Mouse (Mus musculus) stomach, postnatal 0 days (tissue): Measurements from ENCODE around the gene Sltm. TPM values are rescaled to one million over a fixed set of nuclear protein-coding genes. Genes with fewer than 3 reads are reported as not detected.

Source experiments
- ATAC-seq: fragments of 200-750 bp; cut with Nextera tagmentation; 2 replicates; pipeline ENCODE4 v1.8.0; 2017; ENCODE audit not compliant: low FRiP score, low TSS enrichment
- DNase-seq: peaks from one replicate; pipeline ENCODE4 v3.0.0-alpha.2; 2016; ENCODE audit warnings: low spot score
- H3K27ac ChIP-seq: fragments of 300-500 bp; sonication (generic); replicated peaks from 2 replicates; pipeline ENCODE4 v1.5.1; 2014; ENCODE audit warnings: mild to moderate bottlenecking, control low read depth
- H3K27me3 ChIP-seq: fragments of 300-500 bp; sonication (generic); 2 replicates; pipeline ENCODE4 v1.6.1; 2014; ENCODE audit warnings: low read length; ENCODE audit not compliant: control insufficient read depth, insufficient read depth
- H3K36me3 ChIP-seq: fragments of 300-500 bp; sonication (generic); 2 replicates; pipeline ENCODE4 v1.6.1; 2014; ENCODE audit warnings: low read length, mixed read lengths; ENCODE audit not compliant: control insufficient read depth, insufficient read depth
- H3K4me1 ChIP-seq: fragments of 300-500 bp; sonication (generic); replicated peaks from 2 replicates; pipeline ENCODE4 v1.6.1; 2014; ENCODE audit warnings: antibody characterized with exemption; ENCODE audit not compliant: control insufficient read depth, insufficient read depth
- H3K4me2 ChIP-seq: fragments of 300-500 bp; sonication (generic); replicated peaks from 2 replicates; pipeline ENCODE4 v1.6.1; 2014; ENCODE audit warnings: low read depth, mild to moderate bottlenecking, control low read depth, moderate library complexity
- H3K4me3 ChIP-seq: fragments of 300-500 bp; sonication (generic); 2 replicates; pipeline ENCODE4 v1.5.1; 2014; ENCODE audit warnings: low read depth, low read length, control low read depth
- H3K9ac ChIP-seq: fragments of 300-500 bp; sonication (generic); 2 replicates; pipeline ENCODE4 v1.6.1; 2014; ENCODE audit warnings: mild to moderate bottlenecking, low read length, control low read depth, mixed read lengths
- H3K9me3 ChIP-seq: fragments of 300-500 bp; sonication (generic); 2 replicates; pipeline ENCODE4 v1.6.1; 2016; ENCODE audit warnings: low read length; ENCODE audit not compliant: control insufficient read depth
- CTCF ChIP-seq: IDR thresholded peaks from 2 replicates; pipeline ENCODE4 v1.5.1; 2016; ENCODE audit warnings: antibody characterized with exemption, low read depth, mild to moderate bottlenecking, moderate library complexity
- EP300 ChIP-seq: optimal IDR thresholded peaks from 2 replicates; pipeline ENCODE3; 2016; ENCODE audit warnings: antibody characterized with exemption
- WGBS: fragments of 180-500 bp; shearing (Covaris S2); extraction: QIAGEN DNeasy Blood & Tissue Kit; methylation state at CpG from one replicate; pipeline ENCODE4 v1.1.7; 2014; 5-methylcytosine and 5-hydroxymethylcytosine counted together
- polyA plus RNA-seq: library from polyadenylated mRNA; unstranded; fragments of >200 nt; fragmentation: Nextera tagmentation; extraction: Ambion mirVana; gene quantifications from 2 replicates; pipeline ENCODE4 v1.2.1, GENCODE M21; 2015

Gene Sltm
- polyA plus RNA-seq, 1 experiment from 2014 or later = 22.0 TPM

- peaks cover 22% of the 10 kb centered on the region for H3K36me3 ChIP-seq
- TF ChIP-seq CTCF (no peak), EP300 (no peak)
- no peak for DNase-seq
These were observed 38.4 kb downstream of the Sltm start for GRCm38 (mm10) chr9:70580956-70581355.

GRCm38 (mm10) chr9:70584641-70585040 lies 42.1 kb downstream of the Sltm start:
- Histone ChIP-seq H3K4me3 (no peak overlapping the region), H3K9ac (no peak overlapping the region), H3K9me3 (no peaks in the 10 kb centered on the region), H3K27me3 (no peaks in the 10 kb centered on the region), H3K4me1 (no peaks in the 10 kb centered on the region), H3K4me2 (no peak overlapping the region), H3K27ac (no peak overlapping the region), H3K36me3 (peaks cover 42% of the 10 kb centered on the region)
- DNase-seq (no peak), ATAC-seq (no peak)
- TF ChIP-seq EP300 (no peak), CTCF (no peak)
- 82% methylated on average over 14 of the region's 14 CpGs for WGBS

More at GRCm38 (mm10) chr9:70580956-70581355, 38.4 kb downstream of the Sltm start:
- no peak overlapping the region for H3K9ac ChIP-seq
- H3K27ac ChIP-seq = no peak overlapping the region
- no peak for ATAC-seq
- WGBS = 75% methylated on average over 5 of the region's 5 CpGs
- no peak overlapping the region for H3K4me3 ChIP-seq
- no peaks in the 10 kb centered on the region for H3K4me1 ChIP-seq
- H3K4me2 ChIP-seq = no peak overlapping the region
- H3K9me3 ChIP-seq = no peaks in the 10 kb centered on the region
- H3K27me3 ChIP-seq = no peaks in the 10 kb centered on the region

- ATAC-seq = no peak
- no peak for TF ChIP-seq CTCF
- TF ChIP-seq EP300 = no peak
- no peak for DNase-seq
- Histone ChIP-seq H3K4me1 (no peaks in the 10 kb centered on the region), H3K9ac (no peak overlapping the region), H3K27ac (no peak overlapping the region), H3K27me3 (no peaks in the 10 kb centered on the region), H3K9me3 (no peaks in the 10 kb centered on the region), H3K4me2 (no peak overlapping the region), H3K36me3 (peaks cover 41% of the 10 kb centered on the region), H3K4me3 (no peak overlapping the region)
- 71% methylated on average over 5 of the region's 5 CpGs for WGBS
These were observed 42.6 kb downstream of the Sltm start for GRCm38 (mm10) chr9:70585172-70585571.

- Histone ChIP-seq H3K4me3 (no peak overlapping the region), H3K27ac (no peak overlapping the region), H3K27me3 (no peaks in the 10 kb centered on the region), H3K4me1 (no peaks in the 10 kb centered on the region), H3K9ac (no peak overlapping the region), H3K9me3 (no peaks in the 10 kb centered on the region), H3K4me2 (no peak overlapping the region), H3K36me3 (peaks cover 42% of the 10 kb centered on the region)
- no peak for TF ChIP-seq EP300
- TF ChIP-seq CTCF = no peak
- DNase-seq (no peak), ATAC-seq (no peak)
- 96% methylated on average over 5 of the region's 5 CpGs for WGBS
These were observed 44.6 kb downstream of the Sltm start for GRCm38 (mm10) chr9:70587171-70587570.

DNA sequence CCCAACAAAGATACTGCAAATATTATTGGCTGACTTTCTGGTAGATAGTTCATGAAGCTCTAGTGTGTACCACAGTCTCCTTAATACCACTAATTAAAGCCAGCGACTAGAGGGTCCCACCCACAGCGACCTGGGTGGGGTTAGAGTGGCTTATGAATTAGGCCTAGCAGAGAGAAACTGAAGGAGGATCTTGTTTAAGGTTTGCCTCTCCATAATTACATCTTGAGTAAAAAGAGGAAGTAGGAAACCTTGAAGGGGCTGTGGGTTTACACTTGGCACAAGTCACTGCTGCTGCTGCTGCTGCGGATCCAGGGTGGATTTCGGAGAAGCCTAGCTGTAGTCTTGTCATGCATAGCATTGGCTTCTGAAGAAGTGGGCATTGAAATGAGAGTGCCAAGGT lies 48.2 kb downstream of the Sltm start:
- H3K9me3 ChIP-seq = no peaks in the 10 kb centered on the region
- no peaks in the 10 kb centered on the region for H3K4me1 ChIP-seq
- H3K36me3 ChIP-seq = peaks cover 43% of the 10 kb centered on the region
- WGBS = 77% methylated on average over 4 of the region's 4 CpGs
- no peak overlapping the region for H3K9ac ChIP-seq
- no peak for TF ChIP-seq EP300
- TF ChIP-seq CTCF = no peak
- H3K4me3 ChIP-seq = no peak overlapping the region
- ATAC-seq (no peak), DNase-seq (no peak)
- H3K27me3 ChIP-seq = no peaks in the 10 kb centered on the region
- no peak overlapping the region for H3K27ac ChIP-seq
- H3K4me2 ChIP-seq = no peak overlapping the region

- no peaks in the 10 kb centered on the region for H3K27me3 ChIP-seq
- no peaks in the 10 kb centered on the region for H3K9me3 ChIP-seq
- TF ChIP-seq EP300 (no peak), CTCF (no peak)
These were observed 48.9 kb downstream of the Sltm start for GRCm38 (mm10) chr9:70591486-70591885.

More at GRCm38 (mm10) chr9:70591486-70591885, 48.9 kb downstream of the Sltm start:
- no peak overlapping the region for H3K4me2 ChIP-seq
- WGBS = 54% methylated on average over 9 of the region's 9 CpGs
- H3K27ac ChIP-seq = no peak overlapping the region
- ATAC-seq = no peak
- H3K9ac ChIP-seq = no peak overlapping the region
- H3K4me1 ChIP-seq = no peaks in the 10 kb centered on the region
- H3K4me3 ChIP-seq = no peak overlapping the region
- DNase-seq = no peak
- peaks cover 37% of the 10 kb centered on the region for H3K36me3 ChIP-seq
